Mouse (Mus musculus) left cerebral cortex, postnatal 25 days (tissue): ENCODE data around the gene Lin52. TPM values are rescaled to one million over a fixed set of nuclear protein-coding genes. Genes with fewer than 3 reads are reported as not detected.

Source experiments
- DNase-seq, 2 experiments: peaks; one replicate each; pipeline ENCODE4 v3.0.0; 2022; ENCODE audit warnings: low spot score in 2 of 2, mixed read lengths in 1 of 2
- intact Hi-C: fragments of 180-260 bp; cut with DNase I; formaldehyde crosslinking; loops from one replicate; pipeline ENCODE4 v1.15.1; 2025
- total RNA-seq, 2 experiments: library from RNA; stranded (reverse); gene quantifications; 2 replicates each; pipeline ENCODE4 v1.2.3; 2021

Lin52 gene
- total RNA-seq, 2 experiments from 2014 or later: 22.2 to 22.4 TPM

GRCm38 (mm10) chr12:84577768-84578439 lies 126.7 kb downstream of the Lin52 start:
- intact Hi-C loops: no loop called here
- DNase-seq: no peak

DNA sequence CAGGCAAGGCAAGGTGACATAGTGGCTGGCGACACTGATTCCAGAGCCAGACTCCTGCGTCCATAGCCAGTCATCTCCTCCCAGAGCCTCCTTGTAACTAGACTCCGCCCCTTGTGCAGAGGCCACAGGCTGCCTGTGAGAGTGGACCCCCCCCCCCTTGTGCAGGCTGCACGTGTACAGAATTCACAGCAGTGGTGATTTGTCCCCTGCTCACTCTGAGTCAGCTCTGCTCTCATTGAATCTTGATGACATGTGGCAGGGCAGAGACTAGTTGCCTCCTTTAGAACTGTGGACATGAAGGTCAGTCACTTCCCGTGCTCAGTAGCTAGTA lies 127.2 kb downstream of the Lin52 start:
- DNase-seq: no peak
- intact Hi-C loops: no loop called here

DNA sequence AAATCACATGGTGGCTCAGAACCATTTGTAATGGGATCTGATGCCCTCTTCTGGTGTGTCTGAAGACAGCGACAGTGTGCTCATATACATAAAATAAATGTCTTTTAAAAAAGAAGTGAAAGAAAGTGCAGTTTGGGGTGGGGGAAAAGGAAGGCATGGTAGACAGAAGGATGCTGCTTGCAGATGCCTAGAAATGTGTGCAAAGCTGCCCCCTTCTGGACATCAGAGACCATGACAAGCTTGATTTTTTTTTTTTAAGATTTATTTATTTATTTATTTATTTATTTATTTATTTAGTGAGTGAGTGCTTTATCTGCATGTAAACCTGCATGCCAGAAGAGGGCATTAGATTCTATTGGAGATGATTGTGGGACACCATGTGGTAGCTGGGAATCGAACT lies 130.1 kb downstream of the Lin52 start:
- DNase-seq: no peak
- intact Hi-C loops: no loop called here

- intact Hi-C loops: loop anchor here (2.0 kb wide), 1 partner anchor 119 kb away; no protein-coding TSS in a partner anchor
Observed at GRCm38 (mm10) chr12:84589825-84590761, 138.9 kb downstream of the Lin52 start.

More at GRCm38 (mm10) chr12:84589825-84590761, 138.9 kb downstream of the Lin52 start:
- peak; percentile 95 to 96 for DNase-seq

Other genes with a start within 250 kb of the Lin52 start
- gene Elmsan1, start 232.5 kb upstream of the Lin52 start, total RNA-seq: 10 to 100 TPM; 15.0 to 15.7 TPM
- 10 to 100 TPM; 28.3 to 39.1 TPM for gene Ptgr2, start 166.2 kb upstream of the Lin52 start, total RNA-seq
- 10 to 100 TPM; 37.8 to 38.7 TPM for gene Zfp410, start 134.6 kb upstream of the Lin52 start, total RNA-seq
- gene Coq6, start 89.8 kb upstream of the Lin52 start, total RNA-seq: 10 to 100 TPM; 22.2 to 23.1 TPM
- gene Fam161b, start 89.6 kb upstream of the Lin52 start, total RNA-seq: 10 to 100 TPM; 11.3 to 11.6 TPM
- gene Entpd5, start 42.4 kb upstream of the Lin52 start, total RNA-seq: 10 to 100 TPM; 23.6 to 24.1 TPM
- gene Bbof1, start 42.4 kb upstream of the Lin52 start, total RNA-seq: 10 to 100 TPM in 1 of 2 experiments, 1 to 10 TPM in 1; 7.4 to 11.9 TPM
- 10 to 100 TPM; 12.8 to 14.7 TPM for gene Rnf113a2, start 34.2 kb upstream of the Lin52 start, total RNA-seq
- gene Aldh6a1, start 418 bp upstream of the Lin52 start, total RNA-seq: 10 to 100 TPM; 38.1 to 45.3 TPM
- gene Vsx2, start 118.3 kb downstream of the Lin52 start, total RNA-seq: under 1 TPM; 0.14 to 0.18 TPM
- gene Abcd4, start 166.0 kb downstream of the Lin52 start, total RNA-seq: 10 to 100 TPM; 11.0 to 11.1 TPM
- under 1 TPM in 1 of 2 experiments, not detected in 1; 0.11 TPM for gene Vrtn, start 189.6 kb downstream of the Lin52 start, total RNA-seq
- gene Syndig1l, start 247.4 kb downstream of the Lin52 start, total RNA-seq: 10 to 100 TPM; 12.1 to 41.8 TPM